Comparison of ENCODE assay signal across 11 mouse cellular contexts in the genomic region with DNA sequence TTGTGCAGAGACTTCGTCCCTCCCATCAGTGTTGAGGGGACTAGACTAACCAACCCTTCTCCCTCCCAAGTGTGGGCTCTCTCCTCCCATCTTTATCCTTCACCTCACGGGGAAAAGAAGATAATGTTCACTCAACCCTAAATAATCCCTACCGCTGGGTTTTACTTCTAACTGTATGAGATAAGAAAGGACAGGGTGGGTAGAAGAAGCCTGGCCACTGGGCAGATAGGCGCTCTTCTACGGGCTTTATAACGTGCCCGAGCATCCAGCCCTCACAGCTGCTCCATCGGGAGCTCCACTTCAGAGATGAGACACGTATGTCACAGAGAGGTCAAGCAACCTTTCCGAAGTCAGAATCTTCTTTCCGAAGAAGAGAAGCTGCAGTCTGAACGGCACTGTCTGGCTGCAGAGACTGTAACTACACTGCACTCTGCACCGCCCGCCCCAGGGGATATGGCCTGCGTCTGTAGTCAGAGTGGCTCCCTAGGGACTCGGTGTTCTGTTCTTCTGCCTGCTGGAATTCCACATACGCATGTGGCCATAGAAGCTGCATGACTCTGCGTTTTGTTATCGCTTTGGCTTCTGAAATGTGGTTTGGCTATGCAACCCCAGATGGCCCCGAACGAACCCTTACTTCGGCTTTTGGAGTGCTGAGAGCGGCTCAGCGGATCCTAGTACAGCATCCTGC. TPM values are rescaled to one million over a fixed set of nuclear protein-coding genes. Genes with fewer than 3 reads are reported as not detected.
DNase-seq lines count a peak whose midpoint lies in the region; ATAC-seq and TF ChIP-seq lines count a peak whose summit lies in the region.
"Had no signal": no experiment of that assay in that cellular context is flagged by ENCODE, and none has a peak within 500 bp of the region (broad histone marks: within the 10 kb centered on the region; RNA-seq: fewer than 3 reads in every experiment).

No protein-coding gene starts in this region.

- no peaks in the 10 kb centered on the region; the same call in 1 of the 2 replicates for H3K79me2 ChIP-seq in MEL (ENCODE audit: control insufficient read depth, insufficient read depth, low read length, poor library complexity)

- H3K9ac ChIP-seq in MEL (ENCODE audit: control insufficient read depth, low read depth, low read length, poor library complexity, severe bottlenecking) = peak overlapping the region; percentile 77
- H3K9ac ChIP-seq in liver, embryonic 12.5 days = peak overlapping the region; percentile 50
- H3K9ac ChIP-seq: limb, embryonic 13.5 days; midbrain, embryonic 12.5 days had no signal

- WGBS in liver, embryonic 12.5 days (ENCODE audit: insufficient replicate concordance) = 37% methylated on average over 24 of the region's 24 CpGs

- no peaks in the 10 kb centered on the region for H3K27me3 ChIP-seq in MEL (ENCODE audit: control insufficient read depth in 1 of 2, insufficient read depth in 2 of 2, low read length in 2 of 2)
- no peaks in the 10 kb centered on the region for H3K27me3 ChIP-seq in liver, embryonic 12.5 days (replicated peaks)
- H3K27me3 ChIP-seq: limb, embryonic 13.5 days; midbrain, embryonic 12.5 days had no signal

- intact Hi-C loops in left cerebral cortex, postnatal 36 days (cut with DNase I) = no loop called here

- peak in 1 of 2 experiments; percentile 73; a peak in 2 of 4 replicates for TF ChIP-seq POLR2A in MEL (IDR thresholded peaks at IDR 0.05; ENCODE audit: control insufficient read depth in 1 of 2, insufficient read depth in 1 of 2, low read depth in 1 of 2, low read length in 2 of 2, poor library complexity in 1 of 2)

- DNase-seq in 416B (ENCODE audit: low read depth) (peak; percentile 62), MEL (ENCODE audit: low read depth, low spot score) (peak; percentile 89)
- DNase-seq in heart, adult 9 months (ENCODE audit: low spot score in 2 of 2) = peak; percentile 84 to 88
- no peak for DNase-seq in urinary bladder, postnatal 25 days (ENCODE audit: low spot score)
- DNase-seq in left cerebral cortex, postnatal 36 days (ENCODE audit: low spot score in 2 of 2) = no peak
- DNase-seq in lung, postnatal 25 days (ENCODE audit: low spot score) = no peak
- DNase-seq: thymus, adult 2 months had no signal

- TF ChIP-seq EP300 in MEL (IDR thresholded peaks at IDR 0.05; ENCODE audit: low read depth in 1 of 2, low read length in 2 of 2) = peak; percentile 75 to 82

- peaks cover 7 to 19% of the 10 kb centered on the region in 2 experiments for H3K4me1 ChIP-seq in MEL (ENCODE audit: control insufficient read depth in 1 of 2, insufficient read depth in 2 of 2, low read length in 2 of 2)
- peaks cover 53% of the 10 kb centered on the region for H3K4me1 ChIP-seq in liver, embryonic 12.5 days
- H3K4me1 ChIP-seq: limb, embryonic 13.5 days; midbrain, embryonic 12.5 days had no signal

- H3K27ac ChIP-seq in MEL (ENCODE audit: control insufficient read depth, low read depth, low read length) = peak overlapping the region; percentile 97
- H3K27ac ChIP-seq in liver, embryonic 12.5 days = peak overlapping the region; percentile 72
- H3K27ac ChIP-seq: embryonic facial prominence, embryonic 10.5 days; limb, embryonic 13.5 days; midbrain, embryonic 12.5 days had no signal

- peak; percentile 85 for ATAC-seq in liver, embryonic 12.5 days

- H3K9me3 ChIP-seq in MEL (replicated peaks; ENCODE audit: insufficient read depth, low read length) = no peaks in the 10 kb centered on the region
- no peaks in the 10 kb centered on the region for H3K9me3 ChIP-seq in liver, embryonic 12.5 days (replicated peaks)
- H3K9me3 ChIP-seq: embryonic facial prominence, embryonic 10.5 days; limb, embryonic 13.5 days; midbrain, embryonic 12.5 days had no signal

- TF ChIP-seq CTCF in MEL (IDR thresholded peaks at IDR 0.05 in 2 of 3, conservative IDR thresholded peaks at IDR 0.05 in 1 of 3; ENCODE audit: control insufficient read depth in 1 of 3, insufficient read depth in 1 of 3, low read depth in 2 of 3, low read length in 3 of 3, poor library complexity in 1 of 3, severe bottlenecking in 1 of 3) = no peak

- peaks cover 0 to 14% of the 10 kb centered on the region in 2 experiments; a peak in 2 of 4 replicates for H3K36me3 ChIP-seq in MEL (ENCODE audit: control insufficient read depth in 1 of 2, insufficient read depth in 2 of 2, low read length in 2 of 2)
- peaks cover 46% of the 10 kb centered on the region for H3K36me3 ChIP-seq in liver, embryonic 12.5 days

- peak overlapping the region; percentile 71 for H3K4me2 ChIP-seq in liver, embryonic 12.5 days
- H3K4me2 ChIP-seq: limb, embryonic 13.5 days; midbrain, embryonic 12.5 days had no signal

- no peak for TF ChIP-seq RAD21 in MEL (IDR thresholded peaks at IDR 0.05; ENCODE audit: low read depth, low read length)

- H3K4me3 ChIP-seq in MEL (ENCODE audit: control insufficient read depth in 1 of 2, insufficient read depth in 1 of 2, low read depth in 2 of 2, low read length in 2 of 2) = peak overlapping the region; percentile 56 to 69
- peak overlapping the region; percentile 40 for H3K4me3 ChIP-seq in liver, embryonic 12.5 days
- H3K4me3 ChIP-seq: embryonic facial prominence, embryonic 10.5 days; limb, embryonic 13.5 days; midbrain, embryonic 12.5 days had no signal

TF ChIP-seq in MEL, 35 proteins besides CTCF, POLR2A, EP300 and RAD21:
- 0 out of 2 replicates have a peak, but pooled peaks have one; percentile 16 for TF ChIP-seq HCFC1 (IDR thresholded peaks at IDR 0.05; ENCODE audit: low read depth, low read length)
- 0 out of 2 replicates have a peak, but pooled peaks have one; percentile 48 for TF ChIP-seq JUND (IDR thresholded peaks at IDR 0.05; ENCODE audit: low read depth, low read length)
- TF ChIP-seq TCF12 (IDR thresholded peaks at IDR 0.05; ENCODE audit: low read depth, low read length) = peak; percentile 69
- TF ChIP-seq MAZ (IDR thresholded peaks at IDR 0.05; ENCODE audit: low read depth, low read length) = no peak; the same call in 1 of the 2 replicates
- TF ChIP-seq TBP (IDR thresholded peaks at IDR 0.05; ENCODE audit: low read depth, low read length) = peak; percentile 62
- TF ChIP-seq ZNF384 (IDR thresholded peaks at IDR 0.05; ENCODE audit: low read depth, low read length) = no peak
- peak; percentile 68 for TF ChIP-seq ETS1 (IDR thresholded peaks at IDR 0.05; ENCODE audit: low read depth, low read length)
- TF ChIP-seq NRF1 (IDR thresholded peaks at IDR 0.05; ENCODE audit: insufficient read depth, low read depth, low read length, poor library complexity, severe bottlenecking) = no peak; the same call in 1 of the 2 replicates
- no peak for TF ChIP-seq E2F4 (IDR thresholded peaks at IDR 0.05; ENCODE audit: borderline replicate concordance, low read depth, low read length)
- TF ChIP-seq NELFE (IDR thresholded peaks at IDR 0.05; ENCODE audit: low read depth, low read length) = peak; percentile 61
- TF ChIP-seq GABPA (IDR thresholded peaks at IDR 0.05; ENCODE audit: low read depth, low read length) = peak; percentile 88
- TF ChIP-seq RCOR1 (IDR thresholded peaks at IDR 0.05; ENCODE audit: low read depth, low read length) = peak; percentile 66; the same call in 1 of the 2 replicates
- TF ChIP-seq SMC3 (IDR thresholded peaks at IDR 0.05; ENCODE audit: low read depth, low read length) = no peak
- TF ChIP-seq MAFK (IDR thresholded peaks at IDR 0.05; ENCODE audit: borderline replicate concordance, low read depth, low read length) = peak; percentile 56; the same call in 1 of the 2 replicates
- no peak for TF ChIP-seq ZMIZ1 (IDR thresholded peaks at IDR 0.05; ENCODE audit: low read depth, low read length)
- TF ChIP-seq SIN3A (IDR thresholded peaks at IDR 0.05; ENCODE audit: low read length) = peak; percentile 80
- peak; percentile 85 for TF ChIP-seq GATA1 (IDR thresholded peaks at IDR 0.05; ENCODE audit: low read depth, low read length)
- TF ChIP-seq UBTF (IDR thresholded peaks at IDR 0.05; ENCODE audit: borderline replicate concordance, insufficient read depth, low read depth, low read length) = no peak
- no peak for TF ChIP-seq MAX (IDR thresholded peaks at IDR 0.05; ENCODE audit: low read length)
- peak; percentile 32 for TF ChIP-seq TAL1 (IDR thresholded peaks at IDR 0.05; ENCODE audit: low read length)
- TF ChIP-seq POLR2AphosphoS2 (IDR thresholded peaks at IDR 0.05; ENCODE audit: low read length) = peak; percentile 49; the same call in 1 of the 2 replicates
- no peak for TF ChIP-seq USF2 (IDR thresholded peaks at IDR 0.05; ENCODE audit: borderline replicate concordance in 1 of 2, insufficient read depth in 1 of 2, low read depth in 1 of 2, low read length in 2 of 2)

RNA-seq across cellular contexts. Expression of a gene that starts 18.7 kb away (rescaled TPM):
- total RNA-seq in MEL (2012; rRNA removed) = 9.7 and 10.2 TPM in 2 replicates
- polyA plus RNA-seq in MEL (2012; ENCODE audit: insufficient read depth in 1 of 2, insufficient read length in 2 of 2, low read depth in 1 of 2, low replicate concordance in 2 of 2, missing spikeins in 1 of 2) = 10 to 100 TPM in 1 of 2 experiments, not detected in 1; 13.6 TPM
- 17.4 TPM in 2 replicates for polyA plus RNA-seq in liver, embryonic 12.5 days (2016; fragmentation: Nextera tagmentation; extraction: Ambion mirVana)
- total RNA-seq in left cerebral cortex, postnatal 36 days (2021) = 10 to 100 TPM; 23.9 to 30.8 TPM

RNA-seq across cellular contexts. Expression of a gene that starts 54.4 kb away (rescaled TPM):
- 3.7 and 3.9 TPM in 2 replicates for total RNA-seq in MEL (2012; rRNA removed)
- polyA plus RNA-seq in MEL (2012; ENCODE audit: insufficient read depth in 1 of 2, insufficient read length in 2 of 2, low read depth in 1 of 2, low replicate concordance in 2 of 2, missing spikeins in 1 of 2) = 10 to 100 TPM in 1 of 2 experiments, not detected in 1; 11.3 TPM
- polyA plus RNA-seq in liver, embryonic 12.5 days (2016; fragmentation: Nextera tagmentation; extraction: Ambion mirVana) = 1.1 and 1.6 TPM in 2 replicates
- total RNA-seq in left cerebral cortex, postnatal 36 days (2021) = 10 to 100 TPM; 27.9 to 36.1 TPM

Comparison
In these comparisons a context has a peak if more than half of its experiments do, and no peak if none do; other contexts are left out.
1. DNase-seq: peak in 416B (single experiment), MEL (single experiment) and heart, adult 9 months (2 of 2); none in urinary bladder, postnatal 25 days (single experiment), left cerebral cortex, postnatal 36 days (0 of 2) and lung, postnatal 25 days (single experiment).